Mouse (Mus musculus) midbrain, embryonic 12.5 days (tissue): ENCODE results near the gene Slc35b4. TPM values are rescaled to one million over a fixed set of nuclear protein-coding genes. Genes with fewer than 3 reads are reported as not detected.

Source experiments
- ATAC-seq: fragments of 200-750 bp; cut with Nextera tagmentation; 2 replicates; pipeline ENCODE4 v1.8.0; 2017; ENCODE audit warnings: low read depth, moderate TSS enrichment, moderate library complexity; ENCODE audit not compliant: low FRiP score
- H3K27ac ChIP-seq: fragments of 300-500 bp; sonication (generic); replicated peaks from 2 replicates; pipeline ENCODE4 v1.5.1; 2016; ENCODE audit warnings: mild to moderate bottlenecking
- H3K27me3 ChIP-seq: fragments of 300-500 bp; sonication (generic); 2 replicates; pipeline ENCODE4 v1.6.1; 2016; ENCODE audit warnings: mild to moderate bottlenecking
- H3K36me3 ChIP-seq: fragments of 300-500 bp; sonication (generic); 2 replicates; pipeline ENCODE4 v1.6.1; 2016
- H3K4me1 ChIP-seq: fragments of 300-500 bp; sonication (generic); 2 replicates; pipeline ENCODE4 v1.6.1; 2016
- H3K4me2 ChIP-seq: fragments of 300-500 bp; sonication (generic); replicated peaks from 2 replicates; pipeline ENCODE4 v1.6.1; 2016; ENCODE audit warnings: mild to moderate bottlenecking, moderate library complexity
- H3K4me3 ChIP-seq: fragments of 300-500 bp; sonication (generic); 2 replicates; pipeline ENCODE4 v1.5.1; 2016; ENCODE audit warnings: mild to moderate bottlenecking
- H3K9ac ChIP-seq: fragments of 300-500 bp; sonication (generic); replicated peaks from 2 replicates; pipeline ENCODE4 v1.6.1; 2016; ENCODE audit warnings: mild to moderate bottlenecking, moderate library complexity
- H3K9me3 ChIP-seq: fragments of 300-500 bp; sonication (generic); 2 replicates; pipeline ENCODE4 v1.6.1; 2016; ENCODE audit warnings: mild to moderate bottlenecking
- WGBS: fragments of 180-500 bp; shearing (Covaris S2); methylation state at CpG from one replicate; pipeline ENCODE4 v1.1.7; 2016; 5-methylcytosine and 5-hydroxymethylcytosine counted together
- polyA plus RNA-seq: library from polyadenylated mRNA; unstranded; fragments of >200 nt; fragmentation: Nextera tagmentation; extraction: Ambion mirVana; gene quantifications from 2 replicates; pipeline ENCODE4 v1.2.1, GENCODE M21; 2016

Gene Slc35b4
- polyA plus RNA-seq, 1 experiment from 2014 or later, result 42.9 TPM

- H3K9me3 ChIP-seq, result no peaks in the 10 kb centered on the region
- H3K4me1 ChIP-seq, result no peaks in the 10 kb centered on the region
- H3K9ac ChIP-seq, result no peak overlapping the region
- 96% methylated on average over 9 of the region's 9 CpGs for WGBS
- no peak overlapping the region for H3K27ac ChIP-seq
- no peak for ATAC-seq
- no peak overlapping the region for H3K4me2 ChIP-seq
- no peaks in the 10 kb centered on the region for H3K27me3 ChIP-seq
- H3K36me3 ChIP-seq, result peaks cover 70% of the 10 kb centered on the region
- no peak overlapping the region for H3K4me3 ChIP-seq
Measured at GRCm38 (mm10) chr6:34163014-34163413, 13.9 kb downstream of the Slc35b4 start.

GRCm38 (mm10) chr6:34162607-34163006, 14.3 kb downstream of the Slc35b4 start:
- H3K4me3 ChIP-seq, result no peak overlapping the region
- H3K27ac ChIP-seq, result no peak overlapping the region
- WGBS, result 75% methylated on average over 2 of the region's 2 CpGs
- H3K9ac ChIP-seq, result no peak overlapping the region
- no peak for ATAC-seq
- H3K4me2 ChIP-seq, result no peak overlapping the region
- H3K27me3 ChIP-seq, result no peaks in the 10 kb centered on the region
- no peaks in the 10 kb centered on the region for H3K9me3 ChIP-seq
- no peaks in the 10 kb centered on the region for H3K4me1 ChIP-seq
- H3K36me3 ChIP-seq, result peaks cover 74% of the 10 kb centered on the region

GRCm38 (mm10) chr6:34161511-34161910, 15.4 kb downstream of the Slc35b4 start:
- Histone ChIP-seq H3K4me3 (no peak overlapping the region), H3K27ac (no peak overlapping the region), H3K36me3 (peaks cover 76% of the 10 kb centered on the region), H3K9me3 (no peaks in the 10 kb centered on the region), H3K4me1 (0 out of 2 replicates have a peak, but pooled peaks cover 4% of the 10 kb centered on the region), H3K4me2 (no peak overlapping the region), H3K27me3 (no peaks in the 10 kb centered on the region), H3K9ac (no peak overlapping the region)
- WGBS, result 92% methylated on average over 7 of the region's 7 CpGs
- no peak for ATAC-seq

GRCm38 (mm10) chr6:34160816-34161310, 16.0 kb downstream of the Slc35b4 start:
- no peaks in the 10 kb centered on the region for H3K9me3 ChIP-seq
- H3K27me3 ChIP-seq, result no peaks in the 10 kb centered on the region
- H3K9ac ChIP-seq, result no peak overlapping the region
- H3K4me2 ChIP-seq, result no peak overlapping the region
- no peak overlapping the region for H3K27ac ChIP-seq
- no peak overlapping the region for H3K4me3 ChIP-seq
- WGBS, result 94% methylated on average over 7 of the region's 7 CpGs
- H3K4me1 ChIP-seq, result peaks cover 4% of the 10 kb centered on the region; the same call in 1 of the 2 replicates
- peaks cover 73% of the 10 kb centered on the region for H3K36me3 ChIP-seq
- ATAC-seq, result no peak

- H3K27ac ChIP-seq, result no peak overlapping the region
- H3K4me2 ChIP-seq, result no peak overlapping the region
- no peak overlapping the region for H3K9ac ChIP-seq
- H3K9me3 ChIP-seq, result no peaks in the 10 kb centered on the region
- H3K4me1 ChIP-seq, result peaks cover 4% of the 10 kb centered on the region; the same call in 1 of the 2 replicates
- no peak overlapping the region for H3K4me3 ChIP-seq
- peaks cover 67% of the 10 kb centered on the region for H3K36me3 ChIP-seq
- H3K27me3 ChIP-seq, result no peaks in the 10 kb centered on the region
- 88% methylated on average over 23 of the region's 23 CpGs for WGBS
- no peak for ATAC-seq
Measured at GRCm38 (mm10) chr6:34159998-34160815, 16.7 kb downstream of the Slc35b4 start.

GRCm38 (mm10) chr6:34156841-34157748, 19.8 kb downstream of the Slc35b4 start:
- no peak overlapping the region for H3K4me3 ChIP-seq
- H3K9ac ChIP-seq, result no peak overlapping the region; the same call in 1 of the 2 replicates
- no peaks in the 10 kb centered on the region for H3K27me3 ChIP-seq
- H3K9me3 ChIP-seq, result no peaks in the 10 kb centered on the region
- H3K36me3 ChIP-seq, result peaks cover 52% of the 10 kb centered on the region
- peaks cover 24% of the 10 kb centered on the region for H3K4me1 ChIP-seq
- no peak overlapping the region for H3K4me2 ChIP-seq
- no peak for ATAC-seq
- H3K27ac ChIP-seq, result no peak overlapping the region
- 81% methylated on average over 14 of the region's 14 CpGs for WGBS

- ATAC-seq, result no peak
- Histone ChIP-seq H3K27me3 (no peaks in the 10 kb centered on the region), H3K27ac (no peak overlapping the region), H3K9me3 (no peaks in the 10 kb centered on the region), H3K4me2 (no peak overlapping the region), H3K9ac (no peak overlapping the region), H3K4me1 (peaks cover 24% of the 10 kb centered on the region), H3K36me3 (peaks cover 47% of the 10 kb centered on the region), H3K4me3 (no peak overlapping the region)
- WGBS, result 78% methylated on average over 5 of the region's 5 CpGs
Measured at GRCm38 (mm10) chr6:34156057-34156456, 20.9 kb downstream of the Slc35b4 start.

- no peak overlapping the region for H3K27ac ChIP-seq
- H3K4me1 ChIP-seq, result peaks cover 24% of the 10 kb centered on the region
- H3K36me3 ChIP-seq, result peaks cover 40% of the 10 kb centered on the region
- H3K9me3 ChIP-seq, result no peaks in the 10 kb centered on the region
- WGBS, result 92% methylated on average over 15 of the region's 15 CpGs
- H3K4me2 ChIP-seq, result no peak overlapping the region
- no peak for ATAC-seq
- H3K9ac ChIP-seq, result no peak overlapping the region
- no peaks in the 10 kb centered on the region for H3K27me3 ChIP-seq
- no peak overlapping the region for H3K4me3 ChIP-seq
Measured at GRCm38 (mm10) chr6:34155137-34155804, 21.6 kb downstream of the Slc35b4 start.

- Histone ChIP-seq H3K27me3 (no peaks in the 10 kb centered on the region), H3K9ac (no peak overlapping the region), H3K4me1 (peaks cover 24% of the 10 kb centered on the region), H3K9me3 (no peaks in the 10 kb centered on the region), H3K36me3 (peaks cover 29% of the 10 kb centered on the region), H3K27ac (no peak overlapping the region), H3K4me2 (no peak overlapping the region), H3K4me3 (no peak overlapping the region)
- no peak for ATAC-seq
- 78% methylated on average over 3 of the region's 3 CpGs for WGBS
Measured at GRCm38 (mm10) chr6:34154202-34154601, 22.7 kb downstream of the Slc35b4 start.

GRCm38 (mm10) chr6:34153069-34154052, 23.6 kb downstream of the Slc35b4 start:
- H3K4me3 ChIP-seq, result no peak overlapping the region
- 0 out of 2 replicates have a peak overlapping the region, but pooled peaks have one; percentile 2 for H3K27ac ChIP-seq
- peaks cover 24% of the 10 kb centered on the region for H3K4me1 ChIP-seq
- no peaks in the 10 kb centered on the region for H3K9me3 ChIP-seq
- no peak overlapping the region for H3K4me2 ChIP-seq
- ATAC-seq, result no peak
- H3K9ac ChIP-seq, result no peak overlapping the region
- H3K36me3 ChIP-seq, result peaks cover 21% of the 10 kb centered on the region
- H3K27me3 ChIP-seq, result no peaks in the 10 kb centered on the region
- 54% methylated on average over 18 of the region's 18 CpGs for WGBS

GRCm38 (mm10) chr6:34149821-34150220, 27.1 kb downstream of the Slc35b4 start:
- Histone ChIP-seq H3K4me1 (peaks cover 20% of the 10 kb centered on the region), H3K9ac (no peak overlapping the region), H3K36me3 (no peaks in the 10 kb centered on the region), H3K27me3 (no peaks in the 10 kb centered on the region), H3K27ac (no peak overlapping the region), H3K4me2 (no peak overlapping the region), H3K9me3 (no peaks in the 10 kb centered on the region), H3K4me3 (no peak overlapping the region)
- 88% methylated on average over 1 of the region's 1 CpGs for WGBS
- no peak for ATAC-seq
